Mouse (Mus musculus) limb, embryonic 11.5 days (tissue): ENCODE data around the gene Il34. TPM values are rescaled to one million over a fixed set of nuclear protein-coding genes. Genes with fewer than 3 reads are reported as not detected.
A peak's percentile ranks its signal among the peaks of the same experiment; 100 is the strongest.

ENCODE experiments used
- ATAC-seq: fragments of 200-750 bp; cut with Nextera tagmentation; 2 replicates; pipeline ENCODE4 v1.8.0; 2017; ENCODE audit warnings: low read depth; ENCODE audit not compliant: insufficient number of reproducible peaks, low FRiP score, low TSS enrichment
- DNase-seq: peaks from one replicate; pipeline ENCODE4 v3.0.0-alpha.2; 2015; ENCODE audit warnings: low spot score
- H3K27ac ChIP-seq: fragments of 300-500 bp; sonication (generic); replicated peaks from 2 replicates; pipeline ENCODE4 v1.5.1; 2014; ENCODE audit warnings: low read depth, mild to moderate bottlenecking, low read length
- H3K27me3 ChIP-seq: fragments of 300-500 bp; sonication (generic); 2 replicates; pipeline ENCODE4 v1.6.1; 2014; ENCODE audit warnings: mild to moderate bottlenecking, low read length, mixed read lengths; ENCODE audit not compliant: control insufficient read depth, insufficient read depth
- H3K36me3 ChIP-seq: fragments of 300-500 bp; sonication (generic); 2 replicates; pipeline ENCODE4 v1.6.1; 2014; ENCODE audit warnings: mild to moderate bottlenecking, low read length, moderate library complexity, mixed read lengths; ENCODE audit not compliant: control insufficient read depth, insufficient read depth
- H3K4me1 ChIP-seq: fragments of 300-500 bp; sonication (generic); 2 replicates; pipeline ENCODE4 v1.6.1; 2014; ENCODE audit warnings: low read length, mixed read lengths; ENCODE audit not compliant: control insufficient read depth, insufficient read depth
- H3K4me2 ChIP-seq: fragments of 300-500 bp; sonication (generic); 2 replicates; pipeline ENCODE4 v1.6.1; 2014; ENCODE audit warnings: low read depth, mild to moderate bottlenecking, moderate library complexity; ENCODE audit not compliant: severe bottlenecking
- H3K4me3 ChIP-seq: fragments of 300-500 bp; sonication (generic); 2 replicates; pipeline ENCODE4 v1.5.1; 2014; ENCODE audit warnings: low read depth, low read length
- H3K9ac ChIP-seq: fragments of 300-500 bp; sonication (generic); 2 replicates; pipeline ENCODE4 v1.6.1; 2014; ENCODE audit warnings: mild to moderate bottlenecking, low read length
- H3K9me3 ChIP-seq: fragments of 300-500 bp; sonication (generic); 2 replicates; pipeline ENCODE4 v1.6.1; 2016; ENCODE audit warnings: low read length; ENCODE audit not compliant: control insufficient read depth
- WGBS: fragments of 180-500 bp; shearing (Covaris S2); extraction: QIAGEN DNeasy Blood & Tissue Kit; methylation state at CpG from one replicate; pipeline ENCODE4 v1.1.7; 2014; 5-methylcytosine and 5-hydroxymethylcytosine counted together
- polyA plus RNA-seq: library from polyadenylated mRNA; unstranded; fragments of >200 nt; fragmentation: Nextera tagmentation; extraction: Ambion mirVana; gene quantifications from 2 replicates; pipeline ENCODE4 v1.2.1, GENCODE M21; 2014

The Il34 gene
- polyA plus RNA-seq, result not detected in 2 replicates

- Histone ChIP-seq H3K4me2 (no peak within 1 kb of the TSS), H3K27ac (no peak within 1 kb of the TSS), H3K36me3 (peaks cover 3% of the 10 kb centered on the region), H3K9ac (no peak within 1 kb of the TSS), H3K27me3 (no peaks in the 10 kb centered on the region), H3K9me3 (no peaks in the 10 kb centered on the region), H3K4me1 (no peaks in the 10 kb centered on the region), H3K4me3 (no peak within 1 kb of the TSS)
- no peak for ATAC-seq
- no peak for DNase-seq
- 40% methylated on average over 12 of the region's 12 CpGs for WGBS
Measured at GRCm38 (mm10) chr8:110805669-110806068, at the start of gene Il34. Il34 (minus strand) TSS chr8:110805924.

GRCm38 (mm10) chr8:110851186-110851585 lies 45.5 kb upstream of the Il34 start:
- no peak for ATAC-seq
- Histone ChIP-seq H3K9me3 (no peaks in the 10 kb centered on the region), H3K27me3 (no peaks in the 10 kb centered on the region), H3K4me3 (no peak overlapping the region), H3K4me2 (no peak overlapping the region), H3K4me1 (peaks cover 6% of the 10 kb centered on the region), H3K36me3 (peaks cover 24% of the 10 kb centered on the region), H3K27ac (no peak overlapping the region), H3K9ac (no peak overlapping the region)
- no peak for DNase-seq
- 93% methylated on average over 10 of the region's 10 CpGs for WGBS

GRCm38 (mm10) chr8:110847645-110848495 lies 42.1 kb upstream of the Il34 start:
- H3K27me3 ChIP-seq, result no peaks in the 10 kb centered on the region
- peaks cover 20% of the 10 kb centered on the region for H3K36me3 ChIP-seq
- WGBS, result 64% methylated on average over 14 of the region's 14 CpGs
- H3K4me3 ChIP-seq, result peak overlapping the region; percentile 96
- DNase-seq, result no peak
- no peaks in the 10 kb centered on the region for H3K9me3 ChIP-seq
- H3K27ac ChIP-seq, result no peak overlapping the region
- H3K4me2 ChIP-seq, result peak overlapping the region; percentile 51
- no peak for ATAC-seq
- H3K4me1 ChIP-seq, result peaks cover 6% of the 10 kb centered on the region
- peak overlapping the region; percentile 13; the same call in 1 of the 2 replicates for H3K9ac ChIP-seq

DNA sequence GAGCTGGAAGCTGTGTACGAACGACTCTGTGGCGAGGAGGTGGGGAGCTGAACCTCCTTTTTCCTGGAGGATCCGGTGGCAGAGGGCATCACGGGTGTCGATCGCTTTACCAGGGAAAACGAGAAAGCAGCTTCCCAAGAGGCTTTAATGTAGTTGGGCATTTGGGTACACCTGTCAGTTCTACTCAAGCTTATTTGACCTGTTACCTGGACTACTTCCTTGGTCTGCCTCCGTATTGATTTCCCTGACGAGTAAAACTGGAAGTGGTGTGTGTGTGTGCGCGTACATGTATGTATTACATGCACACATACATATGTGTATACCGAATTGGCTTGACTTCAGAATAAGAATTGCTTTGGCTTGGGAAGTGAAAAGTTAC lies 41.4 kb upstream of the Il34 start:
- Histone ChIP-seq H3K27ac (peak overlapping the region; percentile 75; the same call in 1 of the 2 replicates), H3K9me3 (no peaks in the 10 kb centered on the region), H3K4me1 (peaks cover 6% of the 10 kb centered on the region), H3K4me2 (peak overlapping the region; percentile 51), H3K4me3 (peak overlapping the region; percentile 96), H3K9ac (peak overlapping the region; percentile 97), H3K36me3 (peaks cover 23% of the 10 kb centered on the region), H3K27me3 (no peaks in the 10 kb centered on the region)
- ATAC-seq (no peak), DNase-seq (no peak)
- 2% methylated on average over 13 of the region's 13 CpGs for WGBS

GRCm38 (mm10) chr8:110846405-110847170 lies 40.9 kb upstream of the Il34 start, which contains the start of the genes Cog4 and Sf3b3:
Cog4 (plus strand) TSS chr8:110846600.
Sf3b3 (minus strand) TSS chr8:110846787.
- Histone ChIP-seq H3K4me3 (peak within 1 kb of the TSS; percentile 96), H3K27me3 (no peaks in the 10 kb centered on the region), H3K9me3 (no peaks in the 10 kb centered on the region), H3K36me3 (peaks cover 24% of the 10 kb centered on the region), H3K27ac (peak within 1 kb of the TSS; percentile 75), H3K9ac (peak within 1 kb of the TSS; percentile 97), H3K4me1 (peaks cover 6% of the 10 kb centered on the region), H3K4me2 (peak within 1 kb of the TSS; percentile 84)
- DNase-seq, result peak; percentile 88
- ATAC-seq, result peak; percentile 83
- under 1% methylated on average over 53 of the region's 53 CpGs for WGBS

GRCm38 (mm10) chr8:110845821-110846404 lies 40.2 kb upstream of the Il34 start:
- H3K27me3 ChIP-seq, result no peaks in the 10 kb centered on the region
- peaks cover 24% of the 10 kb centered on the region for H3K36me3 ChIP-seq
- H3K27ac ChIP-seq, result peak overlapping the region; percentile 75
- DNase-seq, result peak; percentile 25
- no peaks in the 10 kb centered on the region for H3K9me3 ChIP-seq
- ATAC-seq, result no peak
- H3K9ac ChIP-seq, result peak overlapping the region; percentile 97
- peak overlapping the region; percentile 96 for H3K4me3 ChIP-seq
- WGBS, result 10% methylated on average over 17 of the region's 17 CpGs
- H3K4me1 ChIP-seq, result peaks cover 6% of the 10 kb centered on the region
- peak overlapping the region; percentile 84 for H3K4me2 ChIP-seq

DNA sequence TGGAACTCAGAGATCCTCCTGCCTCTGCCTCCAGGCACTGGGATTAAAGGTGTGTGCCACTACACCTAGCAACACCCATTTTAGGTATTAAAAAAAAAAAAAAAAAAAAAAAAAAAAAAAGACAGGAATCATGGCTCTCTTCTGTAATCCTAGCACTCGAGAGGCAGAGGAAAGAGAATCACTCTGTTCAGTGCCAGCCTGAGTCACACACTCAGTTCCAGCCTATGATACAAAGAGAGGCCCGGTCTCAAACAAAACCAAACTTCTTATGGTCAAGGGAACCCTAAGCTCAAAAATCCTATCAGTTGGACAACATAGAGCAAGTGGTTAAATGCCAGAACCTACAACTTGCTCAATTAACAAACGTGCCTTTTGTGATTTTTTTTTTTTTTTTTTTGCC lies 39.2 kb upstream of the Il34 start:
- ATAC-seq (no peak), DNase-seq (no peak)
- Histone ChIP-seq H3K4me1 (peaks cover 6% of the 10 kb centered on the region), H3K9ac (no peak overlapping the region), H3K27ac (no peak overlapping the region), H3K9me3 (no peaks in the 10 kb centered on the region), H3K4me2 (no peak overlapping the region), H3K4me3 (no peak overlapping the region), H3K36me3 (peaks cover 25% of the 10 kb centered on the region), H3K27me3 (no peaks in the 10 kb centered on the region)
- 83% methylated on average over 3 of the region's 3 CpGs for WGBS

- Histone ChIP-seq H3K4me2 (no peak overlapping the region), H3K4me1 (peaks cover 6% of the 10 kb centered on the region), H3K27me3 (no peaks in the 10 kb centered on the region), H3K4me3 (no peak overlapping the region), H3K27ac (no peak overlapping the region), H3K36me3 (peaks cover 34% of the 10 kb centered on the region), H3K9me3 (no peaks in the 10 kb centered on the region), H3K9ac (no peak overlapping the region)
- ATAC-seq (no peak), DNase-seq (no peak)
- 79% methylated on average over 5 of the region's 5 CpGs for WGBS
Measured at GRCm38 (mm10) chr8:110843207-110843606, 37.5 kb upstream of the Il34 start.
